Mouse (Mus musculus): ENCODE results near the gene Gm5475. TPM values are rescaled to one million over a fixed set of nuclear protein-coding genes. Genes with fewer than 3 reads are reported as not detected.

Gm5475 gene
- total RNA-seq (2023): not detected

GRCm38 (mm10) chr15:100421758-100422197 is at the start of gene Gm5475:
Gene Gm5475 (plus strand): TSS chr15:100422147.

GRCm38 (mm10) chr15:100424396-100425122 is 2.6 kb downstream of the Gm5475 start, which contains the start of gene Slc11a2:
Gene Slc11a2 (minus strand): TSS chr15:100425072.

GRCm38 (mm10) chr15:100468295-100469188 is 46.6 kb downstream of the Gm5475 start, which contains the start of gene Letmd1:
Gene Letmd1 (plus strand): TSS chr15:100469023.

Other genes with a start within 250 kb of the Gm5475 start
- gene Atf1, start 194.3 kb upstream of the Gm5475 start, total RNA-seq (2023): 88.3 TPM
- not detected for gene Tmprss12, start 141.3 kb upstream of the Gm5475 start, total RNA-seq (2023)
- gene Mettl7a1, start 118.0 kb upstream of the Gm5475 start, total RNA-seq (2023): 13.1 TPM
- gene Mettl7a3, start 87.2 kb upstream of the Gm5475 start, total RNA-seq (2023): not detected
- not detected for gene Methig1, start 69.0 kb upstream of the Gm5475 start, total RNA-seq (2023)
- not detected for gene Mettl7a2, start 68.9 kb upstream of the Gm5475 start, total RNA-seq (2023)
- not detected for gene Higd1c, start 57.6 kb upstream of the Gm5475 start, total RNA-seq (2023)
- gene Slc11a2, start 2.9 kb downstream of the Gm5475 start, total RNA-seq (2023): 30.8 TPM
- 45.9 TPM for gene Letmd1, start 46.9 kb downstream of the Gm5475 start, total RNA-seq (2023)
- 9.7 TPM for gene Csrnp2, start 73.3 kb downstream of the Gm5475 start, total RNA-seq (2023)
- 11.0 TPM for gene Tfcp2, start 129.9 kb downstream of the Gm5475 start, total RNA-seq (2023)
- 62.3 TPM for gene Pou6f1, start 177.8 kb downstream of the Gm5475 start, total RNA-seq (2023)
- gene Dazap2, start 193.2 kb downstream of the Gm5475 start, total RNA-seq (2023): 399 TPM
- gene Smagp, start 214.8 kb downstream of the Gm5475 start, total RNA-seq (2023): 4.6 TPM
- gene Bin2, start 247.4 kb downstream of the Gm5475 start, total RNA-seq (2023): 329 TPM